Mouse (Mus musculus) cerebellum, postnatal 14 days (tissue): ENCODE data around the gene Olfr1024.

Source experiments
- DNase-seq, 2 experiments: peaks; one replicate each; pipeline ENCODE4 v3.0.0; 2021; ENCODE audit warnings: mixed read lengths in 2 of 2

Gene Olfr1024

GRCm38 (mm10) chr2:85904952-85905351 is at the start of gene Olfr1024:
Olfr1024 (minus strand) TSS chr2:85905052.
- no peak for DNase-seq

GRCm38 (mm10) chr2:85950137-85950536 is 45.3 kb upstream of the Olfr1024 start, which contains the start of gene Olfr1028:
Olfr1028 (plus strand) TSS chr2:85950437.
- DNase-seq: no peak

- DNase-seq: no peak
These were observed 16.4 kb upstream of the Olfr1024 start, which contains the start of gene Olfr1026 for GRCm38 (mm10) chr2:85921258-85921657. Olfr1026 (plus strand) TSS chr2:85921558.

- DNase-seq: no peak
These were observed 10.0 kb upstream of the Olfr1024 start, which contains the start of gene Olfr1025-ps1 for GRCm38 (mm10) chr2:85914893-85915292. Olfr1025-ps1 (plus strand) TSS chr2:85915193.

GRCm38 (mm10) chr2:85913197-85913596 is 8.3 kb upstream of the Olfr1024 start:
- no peak for DNase-seq

GRCm38 (mm10) chr2:85885340-85885739 is 19.5 kb downstream of the Olfr1024 start, which contains the start of gene Olfr1023:
Olfr1023 (plus strand) TSS chr2:85885640.
- no peak for DNase-seq

- no peak for DNase-seq
These were observed 36.6 kb downstream of the Olfr1024 start, which contains the start of gene Olfr1022 for GRCm38 (mm10) chr2:85868294-85868693. Olfr1022 (plus strand) TSS chr2:85868594.
